Mouse (Mus musculus): ENCODE results near the gene Fhod1.

- TF ChIP-seq CTCF (IDR thresholded peaks at IDR 0.05; ENCODE audit: control insufficient read depth, insufficient read depth, insufficient read length) (no peak), MYOD1 (IDR thresholded peaks at IDR 0.05; ENCODE audit: control insufficient read depth, insufficient read length, low read depth) (no peak), MAX (IDR thresholded peaks at IDR 0.05) (no peak), CEBPB (IDR thresholded peaks at IDR 0.05; ENCODE audit: low read depth) (no peak), USF1 (IDR thresholded peaks at IDR 0.05; ENCODE audit: low read depth) (no peak), FOSL1 (IDR thresholded peaks at IDR 0.05; ENCODE audit: insufficient read depth, low read length, poor library complexity, severe bottlenecking) (no peak), MYOG (IDR thresholded peaks at IDR 0.05; ENCODE audit: control insufficient read depth, extremely low read depth, insufficient read length) (no peak)
Measured at GRCm38 (mm10) chr8:105336373-105337130, 11.2 kb downstream of the Fhod1 start.

All from C2C12 (cell line).